Mouse (Mus musculus) CD4-positive, CD25-positive, alpha-beta regulatory T cell (primary cell): Measurements from ENCODE around the gene Casp6. TPM values are rescaled to one million over a fixed set of nuclear protein-coding genes. Genes with fewer than 3 reads are reported as not detected.

ENCODE experiments used
- polyA plus RNA-seq: library from polyadenylated mRNA; unstranded; fragments of 100-300 nt; shearing (Covaris generic); gene quantifications from one replicate; pipeline ENCODE4 v1.2.1, GENCODE M21; 2017

The Casp6 gene
- 68.7 TPM for polyA plus RNA-seq

GRCm38 (mm10) chr3:129901271-129901809, at the start of gene Casp6:
Gene Casp6 (plus strand): TSS chr3:129901425.

GRCm38 (mm10) chr3:129878405-129879021, 22.7 kb upstream of the Casp6 start, which contains the start of gene Pla2g12a:
Gene Pla2g12a (plus strand): TSS chr3:129878606.

Other genes with a start within 250 kb of the Casp6 start
- 1.2 TPM for gene Egf, start 146.1 kb upstream of the Casp6 start, polyA plus RNA-seq
- gene Lrit3, start 97.4 kb upstream of the Casp6 start, polyA plus RNA-seq: 0.10 TPM
- not detected for gene Rrh, start 78.8 kb upstream of the Casp6 start, polyA plus RNA-seq
- gene Gar1, start 70.0 kb upstream of the Casp6 start, polyA plus RNA-seq: 131 TPM
- gene Cfi, start 65.5 kb upstream of the Casp6 start, polyA plus RNA-seq: not detected
- 21.2 TPM for gene Pla2g12a, start 22.8 kb upstream of the Casp6 start, polyA plus RNA-seq
- 44.7 TPM for gene Mcub, start 68.8 kb downstream of the Casp6 start, polyA plus RNA-seq
- 57.2 TPM for gene Sec24b, start 160.1 kb downstream of the Casp6 start, polyA plus RNA-seq
- 0.26 TPM for gene Col25a1, start 230.1 kb downstream of the Casp6 start, polyA plus RNA-seq